Mouse (Mus musculus) cortical plate, adult 2 months (tissue): ENCODE measurements around the gene Pakap.
A peak's percentile ranks its signal among the peaks of the same experiment; 100 is the strongest.

Experiments used
- CTCF ChIP-seq: fragments of 200-500 bp; IDR thresholded peaks from 2 replicates; pipeline ENCODE4 v1.5.1; 2011; ENCODE audit warnings: mild to moderate bottlenecking, control low read depth, low read length; ENCODE audit not compliant: insufficient read depth; ENCODE audit errors: extremely low read depth
- POLR2A ChIP-seq: fragments of 200-500 bp; IDR thresholded peaks from 2 replicates; pipeline ENCODE4 v1.6.1; 2011; ENCODE audit warnings: mild to moderate bottlenecking, low read length, control low read depth; ENCODE audit not compliant: insufficient read depth; ENCODE audit errors: extremely low read depth

DNA sequence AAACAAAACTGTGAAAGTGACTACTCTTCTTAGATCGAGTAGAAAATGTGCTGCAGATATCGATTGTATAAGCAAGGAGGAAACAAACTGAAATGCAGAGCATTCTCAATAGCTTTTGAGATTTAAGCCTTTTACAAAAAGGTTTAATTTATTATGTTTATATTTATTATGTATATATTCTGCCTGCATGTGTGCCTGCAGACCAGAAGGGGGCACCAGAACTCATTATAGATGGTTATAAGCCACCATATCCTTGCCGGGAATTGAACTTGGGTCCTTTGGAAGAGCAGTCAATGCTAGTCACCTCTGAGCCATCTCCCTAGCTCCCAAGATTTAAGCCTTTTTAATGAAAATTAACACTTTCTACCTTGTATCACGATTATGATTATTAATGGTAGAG, 32.9 kb upstream of the Pakap start:
- TF ChIP-seq CTCF = peak; percentile 12; the same call in 1 of the 2 replicates
- TF ChIP-seq POLR2A = no peak
